Mouse (Mus musculus): ENCODE measurements around the gene Mvk.
A peak's percentile ranks its signal among the peaks of the same experiment; 100 is the strongest.

Gene Mvk

GRCm38 (mm10) chr5:114456995-114457605, 13.0 kb downstream of the Mvk start:
- no peak for DNase-seq (ENCODE audit: low spot score)

- peak; percentile 64 for DNase-seq (ENCODE audit: low spot score)
These were observed 17.2 kb downstream of the Mvk start for GRCm38 (mm10) chr5:114461238-114461637.

DNA sequence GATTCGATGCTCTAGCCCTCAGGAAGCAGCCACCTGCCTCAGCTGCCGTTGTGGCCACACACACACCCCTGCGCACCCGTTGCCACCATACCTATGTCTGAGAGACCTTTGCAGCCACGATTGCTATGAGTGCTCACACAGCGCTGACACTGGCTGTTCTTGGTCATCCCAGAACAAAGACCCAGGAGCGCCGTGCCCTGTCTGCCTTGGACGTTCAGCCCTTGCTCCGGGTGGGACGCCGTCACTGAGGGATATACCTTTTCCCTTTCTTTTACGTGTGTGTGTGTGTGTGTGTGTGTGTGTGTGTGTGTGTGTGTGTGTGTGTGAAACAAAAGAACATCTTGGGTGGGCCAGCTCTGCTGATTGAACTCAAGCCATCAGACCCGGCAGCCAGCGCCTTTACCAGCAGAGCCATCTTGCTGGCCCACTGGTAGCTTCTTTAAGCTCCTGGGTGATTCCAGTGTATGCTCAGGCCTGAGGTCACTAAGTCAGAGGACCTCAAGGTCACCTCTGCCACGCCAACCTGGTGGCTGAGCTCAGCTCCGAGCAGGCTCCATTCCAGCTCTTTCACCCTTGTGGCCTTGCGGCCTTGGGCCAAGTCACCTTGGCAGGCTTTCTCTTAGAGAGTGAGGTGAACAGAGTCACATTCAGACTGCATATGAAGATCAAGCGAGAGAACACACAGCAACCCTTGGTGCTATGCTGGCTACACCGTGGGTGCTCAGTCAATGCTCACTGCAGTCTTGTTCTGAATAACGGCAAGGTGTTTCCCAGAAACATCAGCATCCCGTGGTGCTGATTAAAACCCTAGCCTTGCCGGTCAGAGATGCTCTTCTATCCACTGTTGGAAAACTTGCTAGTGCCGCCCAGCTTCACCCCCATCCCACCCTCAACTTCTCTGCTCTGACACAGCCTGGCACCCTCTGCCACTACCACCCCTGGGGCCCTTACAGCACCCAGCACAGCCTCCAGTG, 18.3 kb downstream of the Mvk start:
- no peak for DNase-seq (ENCODE audit: low spot score)

DNA sequence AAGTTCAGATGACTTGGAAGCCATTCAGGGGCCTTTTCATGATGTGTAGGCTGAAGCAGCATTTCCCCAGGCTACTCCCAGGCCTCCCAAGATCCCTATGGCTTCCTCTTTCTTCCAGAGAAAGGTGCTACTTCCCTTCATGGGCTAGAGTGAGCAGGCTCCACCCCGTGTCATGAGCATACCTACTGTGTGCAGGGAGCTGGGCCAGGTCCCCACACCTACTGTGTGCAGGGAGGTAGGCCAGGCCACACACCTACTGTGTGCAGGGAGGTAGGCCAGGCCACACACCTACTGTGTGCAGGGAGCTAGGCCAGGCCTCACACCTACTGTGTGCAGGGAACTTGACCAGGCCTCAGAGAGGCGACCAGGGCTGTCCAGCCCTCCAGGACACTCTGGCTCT, 20.5 kb downstream of the Mvk start:
- DNase-seq (ENCODE audit: low spot score), result no peak

DNA sequence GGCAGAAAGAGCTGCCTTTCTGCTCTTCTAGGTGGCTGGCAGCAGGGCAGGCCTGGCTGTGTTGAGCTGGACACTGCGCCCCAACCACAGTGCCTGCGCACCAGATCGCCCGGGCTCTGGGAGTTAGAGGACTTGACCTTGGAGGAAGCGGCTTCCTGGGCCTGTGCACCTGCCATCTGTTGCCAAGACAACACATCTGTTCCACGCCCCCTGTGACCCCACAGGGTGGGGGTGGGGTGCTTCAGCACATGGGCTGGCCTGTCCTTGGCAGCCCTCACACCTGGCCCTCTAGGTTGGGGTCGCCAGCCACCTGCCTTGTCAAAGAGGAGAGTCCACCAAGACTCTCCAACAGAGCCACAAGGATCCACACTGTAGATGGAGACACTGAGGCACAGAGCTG, 21.6 kb downstream of the Mvk start:
- no peak for DNase-seq (ENCODE audit: low spot score)

- no peak for DNase-seq (ENCODE audit: low spot score)
These were observed 22.9 kb downstream of the Mvk start for GRCm38 (mm10) chr5:114467019-114467418.

- no peak for DNase-seq (ENCODE audit: low spot score)
These were observed 23.4 kb downstream of the Mvk start for GRCm38 (mm10) chr5:114467430-114467829.

- no peak for DNase-seq (ENCODE audit: low spot score)
These were observed 23.9 kb downstream of the Mvk start for GRCm38 (mm10) chr5:114468007-114468406.

- no peak for DNase-seq (ENCODE audit: low spot score)
These were observed 26.3 kb downstream of the Mvk start for GRCm38 (mm10) chr5:114470359-114470758.

GRCm38 (mm10) chr5:114474741-114475491, 30.8 kb downstream of the Mvk start:
- no peak for DNase-seq (ENCODE audit: low spot score)

DNA sequence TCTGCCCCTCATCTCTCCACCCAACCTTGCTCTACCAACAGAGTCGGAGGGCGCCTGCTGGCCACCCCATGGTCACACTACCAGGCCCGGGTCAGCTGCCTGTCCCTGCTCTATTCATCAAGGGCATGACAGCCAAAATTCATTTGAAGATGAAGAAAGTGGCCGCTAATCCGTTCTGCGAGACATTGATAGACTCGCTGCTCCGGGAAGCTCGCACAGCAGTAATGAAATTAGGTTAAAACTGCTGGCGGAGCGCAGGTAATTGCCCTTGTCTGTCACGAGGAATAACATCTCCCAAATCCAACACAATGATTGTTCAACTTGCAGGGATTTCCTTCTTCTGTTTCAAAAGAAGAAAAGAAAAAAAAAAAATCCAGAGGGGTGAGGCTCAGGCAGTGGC, 34.2 kb downstream of the Mvk start:
- no peak for DNase-seq (ENCODE audit: low spot score)

GRCm38 (mm10) chr5:114482587-114483011, 38.5 kb downstream of the Mvk start:
- DNase-seq (ENCODE audit: low spot score), result no peak

DNA sequence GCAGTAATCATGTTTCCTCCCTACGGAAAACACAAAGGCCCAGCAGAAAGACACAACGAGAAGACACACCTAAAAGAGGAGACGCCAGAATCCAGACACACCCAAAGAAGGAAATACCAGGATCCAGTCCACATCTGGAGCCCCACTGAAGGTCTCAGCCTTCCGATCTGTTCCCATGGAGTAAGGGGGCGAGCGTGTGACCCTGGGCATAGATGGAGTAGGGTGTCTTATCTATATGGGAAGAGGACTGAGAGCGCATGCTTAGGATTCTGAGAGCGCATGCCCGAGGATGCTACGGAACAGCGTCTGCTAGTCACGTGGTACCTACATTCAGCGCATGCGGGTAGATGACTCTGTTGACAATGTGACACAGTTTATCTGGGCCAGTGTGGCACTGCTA, 41.6 kb downstream of the Mvk start:
- DNase-seq (ENCODE audit: low spot score), result no peak

GRCm38 (mm10) chr5:114489570-114489969, 45.5 kb downstream of the Mvk start:
- no peak for DNase-seq (ENCODE audit: low spot score)

GRCm38 (mm10) chr5:114490241-114490640, 46.2 kb downstream of the Mvk start:
- no peak for DNase-seq (ENCODE audit: low spot score)

DNA sequence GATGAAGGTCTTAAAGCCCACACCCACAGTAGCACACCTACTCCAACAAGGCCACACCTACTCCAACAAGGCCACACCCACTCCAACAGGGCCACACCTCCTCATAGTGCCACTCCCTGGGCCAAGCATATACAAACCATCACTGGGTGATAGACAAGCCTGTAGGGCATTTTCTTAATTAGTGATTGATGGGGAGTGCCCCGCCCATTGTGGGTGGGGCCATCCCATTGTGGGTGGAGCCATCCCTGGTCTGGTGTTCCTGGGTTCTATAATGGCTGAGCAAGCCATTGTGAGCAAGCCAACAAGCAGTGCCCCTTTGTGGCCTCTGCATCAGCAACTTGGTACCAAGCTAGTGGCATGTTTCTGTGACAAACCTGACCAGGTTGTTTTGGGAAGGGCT, 50.7 kb downstream of the Mvk start:
- no peak for DNase-seq (ENCODE audit: low spot score)

DNA sequence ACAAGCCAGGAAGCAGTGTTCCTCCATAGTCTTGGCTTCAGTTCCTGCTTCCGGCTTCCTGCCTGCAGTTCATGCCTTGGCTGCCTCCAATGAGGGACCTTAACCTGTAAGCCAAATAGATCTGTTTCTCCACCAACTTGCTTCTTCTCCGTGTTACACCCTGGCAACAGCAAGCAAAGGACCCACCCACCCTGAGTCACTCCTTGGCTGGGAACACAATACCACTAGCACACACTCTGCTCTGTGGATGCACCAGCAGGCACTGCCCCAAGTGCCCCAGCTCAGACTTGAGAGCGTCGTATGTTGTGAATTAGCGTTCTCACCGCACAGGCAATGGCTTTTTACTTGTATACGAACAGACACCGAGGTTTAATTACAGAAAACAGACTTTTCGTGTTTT, 57.2 kb downstream of the Mvk start:
- no peak for DNase-seq (ENCODE audit: low spot score)

GRCm38 (mm10) chr5:114504826-114505225, 60.8 kb downstream of the Mvk start:
- DNase-seq (ENCODE audit: low spot score), result no peak

DNA sequence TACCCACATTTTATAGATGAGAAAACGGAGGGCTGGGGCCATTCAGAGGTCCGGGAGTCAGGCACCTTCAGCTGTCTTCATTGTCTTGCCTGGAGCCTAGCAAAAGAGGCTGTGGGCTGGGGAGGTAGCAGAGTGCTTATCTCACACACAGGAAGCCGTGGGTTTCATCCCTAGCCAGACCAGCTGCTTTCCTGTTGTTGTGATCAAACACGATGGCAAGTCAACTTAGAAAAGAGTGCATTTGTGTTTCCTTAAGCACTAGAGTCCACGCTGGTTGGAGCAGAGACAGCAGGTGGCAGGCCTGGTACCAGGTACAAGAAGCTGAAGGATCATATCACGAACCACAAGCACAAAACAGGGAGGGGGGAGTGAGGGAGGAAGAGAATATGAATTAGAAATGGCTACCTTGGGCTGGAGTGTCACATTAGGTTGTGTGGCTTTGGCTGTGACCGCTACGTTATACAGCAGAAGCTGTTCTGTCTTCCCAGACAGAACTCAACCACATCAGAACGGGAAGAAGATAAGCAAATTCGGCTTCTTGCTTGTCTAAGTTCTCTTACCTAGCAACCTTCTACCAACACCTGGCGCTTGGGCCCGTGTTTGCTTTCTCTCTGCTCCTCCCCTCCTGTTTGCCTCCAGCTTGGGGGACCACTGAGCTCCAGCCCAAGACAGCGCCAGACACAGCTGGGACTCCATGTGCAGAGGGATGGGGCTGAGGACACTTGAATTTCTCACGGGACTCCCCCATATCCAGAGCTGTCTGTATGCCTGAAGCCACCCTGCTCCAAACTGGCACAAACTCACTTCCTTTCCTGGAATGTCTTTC, 61.4 kb downstream of the Mvk start:
- DNase-seq (ENCODE audit: low spot score), result no peak

DNA sequence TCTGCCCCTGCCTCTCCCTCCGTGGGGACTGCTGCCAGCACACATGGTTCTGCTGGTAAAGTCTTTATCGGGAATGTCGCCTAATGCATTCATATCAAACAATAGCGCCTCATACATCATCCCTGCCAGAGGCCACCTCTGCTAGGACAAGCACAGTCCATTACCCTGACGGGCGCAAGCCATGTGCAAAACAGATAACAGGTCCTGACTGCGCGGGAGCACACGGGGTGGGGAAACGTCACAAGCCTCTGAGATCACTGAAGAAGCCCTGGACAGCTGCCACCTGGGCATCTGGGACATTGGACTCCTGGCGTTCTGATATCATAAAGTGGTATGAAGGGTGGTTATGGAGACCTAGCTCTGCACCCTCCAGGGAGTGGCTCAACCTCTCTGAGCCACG, 63.3 kb downstream of the Mvk start:
- no peak for DNase-seq (ENCODE audit: low spot score)

GRCm38 (mm10) chr5:114507964-114508363, 63.9 kb downstream of the Mvk start:
- DNase-seq (ENCODE audit: low spot score), result no peak

DNA sequence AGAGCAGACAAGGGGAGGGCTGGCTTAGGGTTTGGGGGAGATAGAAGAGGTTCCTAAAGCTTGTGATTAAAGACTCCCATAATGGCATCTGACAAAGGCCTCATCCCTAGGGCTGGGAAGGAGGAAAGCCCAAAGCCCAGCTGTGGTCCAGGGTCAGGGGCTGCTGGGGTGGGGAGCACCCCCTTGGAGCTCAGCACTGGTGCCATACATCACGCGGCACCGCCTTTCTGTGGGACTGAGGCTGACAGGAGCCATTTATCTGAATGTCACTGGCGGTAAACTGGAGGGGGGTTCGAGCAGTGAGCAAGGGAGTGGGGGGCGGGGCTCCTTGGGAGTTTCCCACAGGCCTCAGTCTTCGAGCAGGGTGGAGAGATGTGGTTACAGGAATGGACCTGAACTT, 65.4 kb downstream of the Mvk start:
- no peak for DNase-seq (ENCODE audit: low spot score)

Data from ovary, postnatal 10 days (tissue).